In genomic region chr6:145176474-145176873, GRCm38 (mm10) we compare ENCODE assay signal across 25 mouse cellular contexts. TPM values are rescaled to one million over a fixed set of nuclear protein-coding genes. Genes with fewer than 3 reads are reported as not detected.
DNase-seq lines count a peak whose midpoint lies in the region; ATAC-seq and TF ChIP-seq lines count a peak whose summit lies in the region.
"Had no signal": no experiment of that assay in that cellular context is flagged by ENCODE, and none has a peak within 500 bp of the region (broad histone marks: within the 10 kb centered on the region; RNA-seq: fewer than 3 reads in every experiment).

No protein-coding gene starts in this region.

- no peaks in the 10 kb centered on the region for H3K36me3 ChIP-seq in kidney, embryonic 16.5 days (ENCODE audit: insufficient read depth, low read length)
- H3K36me3 ChIP-seq in kidney, adult 2 months (ENCODE audit: control insufficient read depth, insufficient read depth, low read length): no peaks in the 10 kb centered on the region
- H3K36me3 ChIP-seq in ES-Bruce4 (ENCODE audit: control insufficient read depth, insufficient read depth, low read length, poor library complexity, severe bottlenecking): no peaks in the 10 kb centered on the region
- H3K36me3 ChIP-seq in stomach, postnatal 0 days (ENCODE audit: control insufficient read depth, insufficient read depth, low read length): no peaks in the 10 kb centered on the region
- H3K36me3 ChIP-seq: embryonic facial prominence, embryonic 13.5 days; hindbrain, embryonic 13.5 days; limb, embryonic 15.5 days; lung, embryonic 15.5 days; midbrain, embryonic 10.5 days; neural tube, embryonic 12.5 days had no signal

- H3K4me2 ChIP-seq in kidney, embryonic 16.5 days (replicated peaks; ENCODE audit: low read depth, low read length): no peak overlapping the region
- H3K4me2 ChIP-seq in stomach, postnatal 0 days (replicated peaks; ENCODE audit: low read depth): no peak overlapping the region
- H3K4me2 ChIP-seq: hindbrain, embryonic 13.5 days; limb, embryonic 15.5 days had no signal

- TF ChIP-seq POLR2A in kidney, adult 2 months (IDR thresholded peaks at IDR 0.05; ENCODE audit: low read depth, low read length): no peak
- TF ChIP-seq POLR2A in ES-Bruce4 (IDR thresholded peaks at IDR 0.05; ENCODE audit: insufficient read depth, low read length): no peak

- H3K4me3 ChIP-seq in kidney, embryonic 16.5 days (ENCODE audit: low read length): no peak overlapping the region
- no peak overlapping the region for H3K4me3 ChIP-seq in kidney, adult 2 months (ENCODE audit: insufficient read depth, low read depth, low read length)
- H3K4me3 ChIP-seq in ES-Bruce4 (ENCODE audit: low read depth, low read length): peak overlapping the region; percentile 13; the same call in 1 of the 2 replicates
- H3K4me3 ChIP-seq in stomach, postnatal 0 days (ENCODE audit: low read depth, low read length): no peak overlapping the region
- H3K4me3 ChIP-seq: embryonic facial prominence, embryonic 13.5 days; hindbrain, embryonic 13.5 days; left cerebral cortex, adult 2 months; limb, embryonic 15.5 days; lung, embryonic 15.5 days; midbrain, embryonic 10.5 days; myocyte; neural tube, embryonic 12.5 days had no signal

- TF ChIP-seq CTCF in kidney, adult 2 months (conservative IDR thresholded peaks at IDR 0.05; ENCODE audit: insufficient read depth, insufficient read length, low read depth, low read length): no peak
- no peak for TF ChIP-seq CTCF in ES-Bruce4 (IDR thresholded peaks at IDR 0.05; ENCODE audit: low read depth, low read length)
- TF ChIP-seq CTCF in stomach, postnatal 0 days (IDR thresholded peaks at IDR 0.05; ENCODE audit: low read depth): no peak

- H3K4me1 ChIP-seq in kidney, embryonic 16.5 days (ENCODE audit: insufficient read depth, low read length): peaks cover 27% of the 10 kb centered on the region
- H3K4me1 ChIP-seq in kidney, adult 2 months (ENCODE audit: control insufficient read depth, insufficient read depth, low read length): peaks cover 5% of the 10 kb centered on the region; the same call in 1 of the 2 replicates
- peaks cover 12% of the 10 kb centered on the region for H3K4me1 ChIP-seq in ES-Bruce4 (ENCODE audit: control insufficient read depth, insufficient read depth, low read length)
- H3K4me1 ChIP-seq in stomach, postnatal 0 days (replicated peaks; ENCODE audit: control insufficient read depth, insufficient read depth): peaks cover 10% of the 10 kb centered on the region

- ATAC-seq in kidney, embryonic 16.5 days (ENCODE audit: low FRiP score, low TSS enrichment): 0 out of 2 replicates have a peak, but pooled peaks have one; percentile 7
- 0 out of 2 replicates have a peak, but pooled peaks have one; percentile 6 for ATAC-seq in stomach, postnatal 0 days (ENCODE audit: low FRiP score, low TSS enrichment)
- ATAC-seq: CD4-positive, CD25-positive, alpha-beta regulatory T cell, adult 4 months; forebrain, postnatal 0 days; Patski had no signal

- 57% methylated on average over 10 of the region's 10 CpGs for WGBS in kidney, embryonic 16.5 days
- 78% methylated on average over 10 of the region's 10 CpGs for WGBS in kidney, adult 2 months
- WGBS in stomach, postnatal 0 days: 65% methylated on average over 10 of the region's 10 CpGs

- DNase-seq in kidney, adult 2 months: no peak
- DNase-seq in ZHBTc4 (ENCODE audit: low read depth, low spot score): peak; percentile 95
- DNase-seq in stomach, postnatal 0 days (ENCODE audit: low spot score): no peak
- DNase-seq in embryo, embryonic 11 days: no peak
- no peak for DNase-seq in B cell, adult 2 months
- DNase-seq: adrenal gland, postnatal 25 days; cerebellum, adult 11-12 months; cerebellum, adult 9-11 months; forebrain, postnatal 0 days; gastrocnemius, postnatal 14 days; heart, postnatal 4 days; thymus, postnatal 14 days had no signal

- H3K27me3 ChIP-seq in kidney, embryonic 16.5 days (ENCODE audit: insufficient read depth, low read length): no peaks in the 10 kb centered on the region
- H3K27me3 ChIP-seq in kidney, adult 2 months (replicated peaks; ENCODE audit: control insufficient read depth, insufficient read depth, low read length): no peaks in the 10 kb centered on the region
- H3K27me3 ChIP-seq in ES-Bruce4 (ENCODE audit: control insufficient read depth, insufficient read depth, low read length, poor library complexity, severe bottlenecking): no peaks in the 10 kb centered on the region
- H3K27me3 ChIP-seq in stomach, postnatal 0 days (ENCODE audit: control insufficient read depth, insufficient read depth, low read length): no peaks in the 10 kb centered on the region
- H3K27me3 ChIP-seq: limb, embryonic 15.5 days; lung, embryonic 15.5 days; Patski had no signal

- peak; percentile 99 for TF ChIP-seq EP300 in ES-Bruce4 (IDR thresholded peaks at IDR 0.05; ENCODE audit: insufficient read depth, low read depth, low read length)
- TF ChIP-seq EP300 in stomach, postnatal 0 days (optimal IDR thresholded peaks at IDR 0.05): no peak

- no peak overlapping the region for H3K9ac ChIP-seq in kidney, embryonic 16.5 days (replicated peaks; ENCODE audit: low read length)
- H3K9ac ChIP-seq in ES-Bruce4 (ENCODE audit: low read depth, poor library complexity, severe bottlenecking): no peak overlapping the region
- H3K9ac ChIP-seq in stomach, postnatal 0 days (ENCODE audit: low read length): no peak overlapping the region
- H3K9ac ChIP-seq: embryonic facial prominence, embryonic 13.5 days; forebrain, postnatal 0 days; hindbrain, embryonic 13.5 days; limb, embryonic 15.5 days; liver, embryonic 14.5 days; lung, embryonic 15.5 days; neural tube, embryonic 12.5 days had no signal

- no peak overlapping the region for H3K27ac ChIP-seq in kidney, embryonic 16.5 days (ENCODE audit: low read length)
- H3K27ac ChIP-seq in kidney, adult 2 months (ENCODE audit: insufficient read depth, low read depth, low read length): no peak overlapping the region
- peak overlapping the region; percentile 43 for H3K27ac ChIP-seq in ES-Bruce4 (ENCODE audit: insufficient read depth, low read length)
- H3K27ac ChIP-seq in stomach, postnatal 0 days (replicated peaks): no peak overlapping the region
- H3K27ac ChIP-seq: embryonic facial prominence, embryonic 13.5 days; hindbrain, embryonic 13.5 days; left cerebral cortex, adult 2 months; limb, embryonic 15.5 days; liver, embryonic 14.5 days; lung, embryonic 15.5 days; midbrain, embryonic 10.5 days; neural tube, embryonic 12.5 days had no signal

- no peaks in the 10 kb centered on the region for H3K9me3 ChIP-seq in kidney, embryonic 16.5 days (ENCODE audit: low read length)
- no peaks in the 10 kb centered on the region for H3K9me3 ChIP-seq in ES-Bruce4 (replicated peaks; ENCODE audit: control insufficient read depth, insufficient read depth, low read length, poor library complexity, severe bottlenecking)
- no peaks in the 10 kb centered on the region for H3K9me3 ChIP-seq in stomach, postnatal 0 days (ENCODE audit: control insufficient read depth, low read length)
- H3K9me3 ChIP-seq: embryonic facial prominence, embryonic 13.5 days; hindbrain, embryonic 13.5 days; limb, embryonic 15.5 days; lung, embryonic 15.5 days; midbrain, embryonic 10.5 days; neural tube, embryonic 12.5 days had no signal

RNA-seq across cellular contexts. Expression of gene Casc1, which starts 34.3 kb away (rescaled TPM):
- polyA plus RNA-seq in kidney, embryonic 16.5 days (2015; fragmentation: Nextera tagmentation; extraction: Ambion mirVana): 0.71 and 0.76 TPM in 2 replicates
- polyA plus RNA-seq in kidney, adult 2 months (2012; rRNA removed): 0.50 and 0.57 TPM in 2 replicates
- polyA plus RNA-seq in ES-Bruce4 (2011; ENCODE audit: insufficient read depth, insufficient read length, low read depth, missing spikeins): 0.55 and 1.1 TPM in 2 replicates
- polyA plus RNA-seq in stomach, postnatal 0 days (2015; fragmentation: Nextera tagmentation; extraction: Ambion mirVana): 0.16 and 0.28 TPM in 2 replicates

RNA-seq across cellular contexts. Expression of gene Etfrf1, which starts 34.5 kb away (rescaled TPM):
- 42.4 and 46.0 TPM in 2 replicates for polyA plus RNA-seq in kidney, embryonic 16.5 days (2015; fragmentation: Nextera tagmentation; extraction: Ambion mirVana)
- polyA plus RNA-seq in kidney, adult 2 months (2012; rRNA removed): 19.4 and 32.6 TPM in 2 replicates
- polyA plus RNA-seq in ES-Bruce4 (2011; ENCODE audit: insufficient read depth, insufficient read length, low read depth, missing spikeins): 24.6 and 28.6 TPM in 2 replicates
- polyA plus RNA-seq in stomach, postnatal 0 days (2015; fragmentation: Nextera tagmentation; extraction: Ambion mirVana): 35.1 and 37.8 TPM in 2 replicates
